Mouse (Mus musculus): Measurements from ENCODE around the gene Crispld2. TPM values are rescaled to one million over a fixed set of nuclear protein-coding genes. Genes with fewer than 3 reads are reported as not detected.

The Crispld2 gene
- polyA plus RNA-seq, 1 experiment from 2014 or later: 10.1 TPM

DNA sequence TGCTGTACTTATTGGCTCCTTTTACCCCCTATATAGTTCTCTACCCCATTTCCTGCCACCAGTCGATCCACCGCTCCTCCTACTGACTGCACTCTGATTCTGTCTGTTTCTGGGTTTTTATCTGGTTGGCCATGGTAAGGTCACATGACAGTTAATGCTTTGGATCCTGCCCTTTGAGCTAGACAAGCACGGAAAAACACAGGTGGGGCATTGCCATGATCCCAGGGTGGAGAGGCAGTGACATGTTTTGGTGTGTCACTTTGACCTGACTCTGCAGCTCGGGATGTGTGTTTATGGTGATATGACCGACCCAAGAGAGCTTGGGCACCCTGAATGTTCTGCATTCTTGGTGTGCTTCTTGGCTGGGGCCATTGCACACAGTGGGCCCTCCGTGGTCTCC lies 17.0 kb downstream of the Crispld2 start:
- Histone ChIP-seq H3K4me1 (ENCODE audit: insufficient read depth, low read length) (peaks cover 25% of the 10 kb centered on the region), H3K36me3 (ENCODE audit: insufficient read depth, low read length) (no peaks in the 10 kb centered on the region), H3K4me2 (replicated peaks; ENCODE audit: low read depth, low read length) (no peak overlapping the region), H3K27ac (ENCODE audit: low read length) (no peak overlapping the region), H3K9ac (replicated peaks; ENCODE audit: low read length) (no peak overlapping the region), H3K4me3 (ENCODE audit: low read length) (no peak overlapping the region), H3K9me3 (ENCODE audit: low read length) (no peaks in the 10 kb centered on the region), H3K27me3 (ENCODE audit: insufficient read depth, low read length) (no peaks in the 10 kb centered on the region)
- 66% methylated on average over 6 of the region's 6 CpGs for WGBS
- no peak for ATAC-seq (ENCODE audit: low FRiP score, low TSS enrichment)

GRCm38 (mm10) chr8:120012491-120012890 lies 20.3 kb downstream of the Crispld2 start:
- no peaks in the 10 kb centered on the region for H3K36me3 ChIP-seq (ENCODE audit: insufficient read depth, low read length)
- ATAC-seq (ENCODE audit: low FRiP score, low TSS enrichment): no peak
- H3K4me2 ChIP-seq (replicated peaks; ENCODE audit: low read depth, low read length): no peak overlapping the region
- H3K27ac ChIP-seq (ENCODE audit: low read length): no peak overlapping the region
- no peaks in the 10 kb centered on the region for H3K27me3 ChIP-seq (ENCODE audit: insufficient read depth, low read length)
- H3K9me3 ChIP-seq (ENCODE audit: low read length): no peaks in the 10 kb centered on the region
- H3K9ac ChIP-seq (replicated peaks; ENCODE audit: low read length): no peak overlapping the region
- no peak overlapping the region for H3K4me3 ChIP-seq (ENCODE audit: low read length)
- H3K4me1 ChIP-seq (ENCODE audit: insufficient read depth, low read length): peaks cover 18% of the 10 kb centered on the region
- 86% methylated on average over 8 of the region's 8 CpGs for WGBS

GRCm38 (mm10) chr8:120012927-120013326 lies 20.7 kb downstream of the Crispld2 start:
- H3K36me3 ChIP-seq (ENCODE audit: insufficient read depth, low read length): no peaks in the 10 kb centered on the region
- H3K9me3 ChIP-seq (ENCODE audit: low read length): no peaks in the 10 kb centered on the region
- H3K27me3 ChIP-seq (ENCODE audit: insufficient read depth, low read length): no peaks in the 10 kb centered on the region
- no peak overlapping the region for H3K4me3 ChIP-seq (ENCODE audit: low read length)
- H3K4me2 ChIP-seq (replicated peaks; ENCODE audit: low read depth, low read length): no peak overlapping the region
- WGBS: 43% methylated on average over 9 of the region's 9 CpGs
- no peak overlapping the region for H3K9ac ChIP-seq (replicated peaks; ENCODE audit: low read length)
- peaks cover 18% of the 10 kb centered on the region for H3K4me1 ChIP-seq (ENCODE audit: insufficient read depth, low read length)
- H3K27ac ChIP-seq (ENCODE audit: low read length): no peak overlapping the region
- no peak for ATAC-seq (ENCODE audit: low FRiP score, low TSS enrichment)

GRCm38 (mm10) chr8:120014267-120015023 lies 22.2 kb downstream of the Crispld2 start:
- 0 out of 2 replicates have a peak overlapping the region, but pooled peaks have one; percentile 34 for H3K27ac ChIP-seq (ENCODE audit: low read length)
- WGBS: 36% methylated on average over 15 of the region's 15 CpGs
- H3K9ac ChIP-seq (replicated peaks; ENCODE audit: low read length): peak overlapping the region; percentile 41; the same call in 1 of the 2 replicates
- peak; percentile 72 for ATAC-seq (ENCODE audit: low FRiP score, low TSS enrichment)
- H3K9me3 ChIP-seq (ENCODE audit: low read length): no peaks in the 10 kb centered on the region
- no peak overlapping the region for H3K4me3 ChIP-seq (ENCODE audit: low read length)
- H3K4me1 ChIP-seq (ENCODE audit: insufficient read depth, low read length): peaks cover 18% of the 10 kb centered on the region
- no peaks in the 10 kb centered on the region for H3K27me3 ChIP-seq (ENCODE audit: insufficient read depth, low read length)
- no peaks in the 10 kb centered on the region for H3K36me3 ChIP-seq (ENCODE audit: insufficient read depth, low read length)
- H3K4me2 ChIP-seq (replicated peaks; ENCODE audit: low read depth, low read length): no peak overlapping the region

DNA sequence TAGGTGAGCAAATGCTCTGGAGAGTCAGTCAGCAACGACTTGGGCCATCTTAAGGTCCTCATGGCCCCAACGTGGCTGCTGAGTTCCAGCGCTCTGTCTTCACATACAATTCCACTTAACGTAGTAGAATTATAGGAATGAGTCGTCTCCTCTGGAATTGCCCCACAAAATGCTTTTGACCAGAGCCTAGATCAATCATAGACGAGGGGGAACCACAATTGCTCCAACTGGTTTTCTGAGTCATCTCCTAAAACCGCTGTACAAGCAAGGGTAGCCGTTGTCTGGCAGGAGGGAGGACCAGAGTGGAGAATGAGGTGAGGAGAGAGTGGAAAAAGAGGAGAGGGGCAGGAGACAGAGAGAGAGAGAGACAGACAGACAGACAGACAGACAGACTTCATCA lies 23.7 kb downstream of the Crispld2 start:
- 83% methylated on average over 8 of the region's 8 CpGs for WGBS
- no peaks in the 10 kb centered on the region for H3K9me3 ChIP-seq (ENCODE audit: low read length)
- H3K9ac ChIP-seq (replicated peaks; ENCODE audit: low read length): no peak overlapping the region
- H3K27ac ChIP-seq (ENCODE audit: low read length): no peak overlapping the region
- H3K4me2 ChIP-seq (replicated peaks; ENCODE audit: low read depth, low read length): no peak overlapping the region
- no peak overlapping the region for H3K4me3 ChIP-seq (ENCODE audit: low read length)
- ATAC-seq (ENCODE audit: low FRiP score, low TSS enrichment): no peak
- no peaks in the 10 kb centered on the region for H3K27me3 ChIP-seq (ENCODE audit: insufficient read depth, low read length)
- peaks cover 18% of the 10 kb centered on the region for H3K4me1 ChIP-seq (ENCODE audit: insufficient read depth, low read length)
- H3K36me3 ChIP-seq (ENCODE audit: insufficient read depth, low read length): no peaks in the 10 kb centered on the region

- no peak overlapping the region for H3K4me3 ChIP-seq (ENCODE audit: low read length)
- H3K4me1 ChIP-seq (ENCODE audit: insufficient read depth, low read length): peaks cover 18% of the 10 kb centered on the region
- H3K4me2 ChIP-seq (replicated peaks; ENCODE audit: low read depth, low read length): no peak overlapping the region
- no peaks in the 10 kb centered on the region for H3K9me3 ChIP-seq (ENCODE audit: low read length)
- H3K9ac ChIP-seq (replicated peaks; ENCODE audit: low read length): no peak overlapping the region
- H3K36me3 ChIP-seq (ENCODE audit: insufficient read depth, low read length): no peaks in the 10 kb centered on the region
- no peak overlapping the region for H3K27ac ChIP-seq (ENCODE audit: low read length)
- 72% methylated on average over 7 of the region's 7 CpGs for WGBS
- no peaks in the 10 kb centered on the region for H3K27me3 ChIP-seq (ENCODE audit: insufficient read depth, low read length)
- no peak for ATAC-seq (ENCODE audit: low FRiP score, low TSS enrichment)
Measured at GRCm38 (mm10) chr8:120016424-120016823, 24.2 kb downstream of the Crispld2 start.

DNA sequence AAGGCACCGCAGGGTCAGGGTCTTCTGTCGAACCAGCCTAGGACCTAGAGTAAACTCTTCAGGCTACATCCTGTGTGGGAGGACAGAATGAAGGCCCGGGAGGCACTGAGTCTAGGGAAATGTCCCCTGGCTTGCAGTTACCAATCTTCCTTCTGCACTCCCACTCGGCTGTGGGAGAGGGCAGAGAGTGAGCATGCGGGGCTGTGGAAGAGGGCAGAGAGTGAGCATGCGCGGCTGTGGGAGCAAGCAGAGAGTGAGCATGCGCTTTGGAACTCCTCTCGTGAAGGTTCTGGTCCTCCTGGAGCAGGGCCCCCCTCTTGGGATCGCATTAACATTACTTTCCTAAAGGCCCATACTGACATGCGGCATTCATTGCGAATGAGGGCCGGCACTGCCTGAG lies 25.1 kb downstream of the Crispld2 start:
- Histone ChIP-seq H3K4me2 (replicated peaks; ENCODE audit: low read depth, low read length) (no peak overlapping the region), H3K9me3 (ENCODE audit: low read length) (no peaks in the 10 kb centered on the region), H3K9ac (replicated peaks; ENCODE audit: low read length) (no peak overlapping the region), H3K36me3 (ENCODE audit: insufficient read depth, low read length) (no peaks in the 10 kb centered on the region), H3K27ac (ENCODE audit: low read length) (no peak overlapping the region), H3K27me3 (ENCODE audit: insufficient read depth, low read length) (no peaks in the 10 kb centered on the region), H3K4me3 (ENCODE audit: low read length) (no peak overlapping the region), H3K4me1 (ENCODE audit: insufficient read depth, low read length) (peaks cover 18% of the 10 kb centered on the region)
- 70% methylated on average over 13 of the region's 13 CpGs for WGBS
- ATAC-seq (ENCODE audit: low FRiP score, low TSS enrichment): no peak

- Histone ChIP-seq H3K9me3 (ENCODE audit: low read length) (no peaks in the 10 kb centered on the region), H3K36me3 (ENCODE audit: insufficient read depth, low read length) (no peaks in the 10 kb centered on the region), H3K4me3 (ENCODE audit: low read length) (no peak overlapping the region), H3K4me2 (replicated peaks; ENCODE audit: low read depth, low read length) (no peak overlapping the region), H3K4me1 (ENCODE audit: insufficient read depth, low read length) (peaks cover 18% of the 10 kb centered on the region), H3K27ac (ENCODE audit: low read length) (no peak overlapping the region), H3K27me3 (ENCODE audit: insufficient read depth, low read length) (no peaks in the 10 kb centered on the region), H3K9ac (replicated peaks; ENCODE audit: low read length) (no peak overlapping the region)
- WGBS: 95% methylated on average over 6 of the region's 6 CpGs
- ATAC-seq (ENCODE audit: low FRiP score, low TSS enrichment): no peak
Measured at GRCm38 (mm10) chr8:120017786-120018185, 25.5 kb downstream of the Crispld2 start.

GRCm38 (mm10) chr8:120018379-120018778 lies 26.1 kb downstream of the Crispld2 start:
- no peak overlapping the region for H3K27ac ChIP-seq (ENCODE audit: low read length)
- H3K4me1 ChIP-seq (ENCODE audit: insufficient read depth, low read length): peaks cover 18% of the 10 kb centered on the region
- ATAC-seq (ENCODE audit: low FRiP score, low TSS enrichment): no peak
- 89% methylated on average over 6 of the region's 6 CpGs for WGBS
- no peak overlapping the region for H3K9ac ChIP-seq (replicated peaks; ENCODE audit: low read length)
- no peaks in the 10 kb centered on the region for H3K9me3 ChIP-seq (ENCODE audit: low read length)
- H3K27me3 ChIP-seq (ENCODE audit: insufficient read depth, low read length): no peaks in the 10 kb centered on the region
- H3K4me2 ChIP-seq (replicated peaks; ENCODE audit: low read depth, low read length): no peak overlapping the region
- H3K36me3 ChIP-seq (ENCODE audit: insufficient read depth, low read length): no peaks in the 10 kb centered on the region
- H3K4me3 ChIP-seq (ENCODE audit: low read length): no peak overlapping the region

DNA sequence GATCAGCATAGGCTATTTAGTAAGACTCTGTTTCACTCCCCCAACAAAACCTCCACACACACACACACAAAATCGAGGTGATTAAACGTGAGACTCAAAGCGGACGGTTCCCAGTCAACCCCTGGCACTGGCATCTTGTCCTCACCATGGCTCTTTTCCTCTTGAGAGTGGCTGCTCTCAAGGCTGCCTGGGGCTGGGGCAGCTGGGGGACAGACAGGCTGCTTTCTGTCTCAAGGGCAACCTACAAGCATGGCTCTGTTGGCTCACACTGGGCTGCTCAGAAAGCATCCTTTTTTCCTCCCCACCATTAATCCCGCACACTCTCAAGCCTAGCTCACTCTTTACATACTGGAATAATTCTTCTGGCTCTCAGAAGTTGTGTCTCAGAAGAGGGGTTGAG lies 27.1 kb downstream of the Crispld2 start:
- 80% methylated on average over 5 of the region's 5 CpGs for WGBS
- H3K27me3 ChIP-seq (ENCODE audit: insufficient read depth, low read length): no peaks in the 10 kb centered on the region
- no peak for ATAC-seq (ENCODE audit: low FRiP score, low TSS enrichment)

More for the DNA sequence above, 27.1 kb downstream of the Crispld2 start:
- Histone ChIP-seq H3K27ac (ENCODE audit: low read length) (no peak overlapping the region), H3K4me1 (ENCODE audit: insufficient read depth, low read length) (peaks cover 10% of the 10 kb centered on the region), H3K36me3 (ENCODE audit: insufficient read depth, low read length) (no peaks in the 10 kb centered on the region), H3K9ac (replicated peaks; ENCODE audit: low read length) (no peak overlapping the region), H3K9me3 (ENCODE audit: low read length) (no peaks in the 10 kb centered on the region), H3K4me2 (replicated peaks; ENCODE audit: low read depth, low read length) (no peak overlapping the region), H3K4me3 (ENCODE audit: low read length) (no peak overlapping the region)

Data from kidney, embryonic 16.5 days (tissue).